Mouse (Mus musculus): ENCODE measurements around the gene Sgcd.

DNA sequence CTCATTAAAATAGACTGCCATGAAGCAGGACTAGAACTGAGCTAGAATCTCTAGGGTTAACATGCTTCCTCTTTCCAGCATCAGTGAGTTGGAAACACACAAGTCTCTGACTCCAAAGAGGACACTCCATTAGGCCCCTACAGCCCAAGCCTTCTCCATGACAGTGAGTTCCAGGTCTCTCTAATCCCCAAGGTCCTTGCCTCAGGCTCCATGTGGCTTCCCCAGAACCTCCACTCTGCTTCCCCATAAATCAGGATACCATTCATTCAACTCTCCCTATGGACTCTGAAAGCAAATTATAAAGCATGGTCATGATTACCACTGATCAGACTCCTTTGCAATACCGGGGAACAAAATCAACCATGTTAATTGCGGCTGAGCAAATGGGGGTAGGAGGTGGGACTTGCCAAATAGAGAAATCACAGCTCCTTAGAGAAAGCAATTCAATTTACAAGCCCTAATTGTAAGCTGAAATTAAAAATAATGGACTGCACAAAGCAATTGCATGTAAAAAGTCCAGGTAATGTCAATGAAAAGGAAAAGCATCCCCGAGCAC, 97.1 kb downstream of the Sgcd start:
- TF ChIP-seq CTCF (IDR thresholded peaks at IDR 0.05; ENCODE audit: extremely low read depth, insufficient read depth, low read length) (no peak), POLR2A (IDR thresholded peaks at IDR 0.05; ENCODE audit: extremely low read depth, insufficient read depth, low read length) (no peak)

Data from cortical plate, adult 2 months (tissue).